Mouse (Mus musculus) right cerebral cortex, postnatal 10 days (tissue): ENCODE data around the gene Gm49396.
A peak's percentile ranks its signal among the peaks of the same experiment; 100 is the strongest.

ENCODE experiments used
- DNase-seq, 2 experiments: peaks; one replicate each; pipeline ENCODE4 v3.0.0; 2021; ENCODE audit warnings: low spot score in 2 of 2

Gm49396 gene

DNA sequence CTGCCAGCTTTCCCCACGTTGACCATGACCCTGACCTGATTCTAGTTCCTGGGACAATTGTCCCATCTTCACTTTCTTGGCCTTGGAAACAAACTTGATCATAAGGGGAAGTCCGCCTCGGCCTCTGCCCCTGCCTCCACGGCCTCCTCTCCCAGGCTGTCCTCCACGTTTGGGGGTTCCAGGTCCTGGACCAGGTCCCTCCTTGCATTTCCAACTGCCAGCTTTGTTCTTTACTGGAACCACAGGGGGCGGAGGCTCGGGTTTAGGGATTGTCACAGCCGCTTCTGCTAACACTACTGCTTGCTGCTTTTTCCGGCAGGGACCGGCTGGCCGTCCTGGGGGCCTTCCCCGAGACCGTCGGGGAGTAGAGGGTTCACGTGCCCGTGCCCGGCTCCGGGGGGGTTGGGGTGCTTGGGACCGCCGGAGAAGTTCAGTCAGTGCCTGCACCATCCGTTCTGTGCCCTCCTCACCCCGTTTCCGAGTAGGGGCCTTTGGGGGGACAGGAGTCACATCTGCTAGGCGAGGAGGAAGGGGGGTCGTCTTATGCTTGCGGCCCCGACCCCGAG is 23.4 kb downstream of the Gm49396 start:
- no peak for DNase-seq

DNA sequence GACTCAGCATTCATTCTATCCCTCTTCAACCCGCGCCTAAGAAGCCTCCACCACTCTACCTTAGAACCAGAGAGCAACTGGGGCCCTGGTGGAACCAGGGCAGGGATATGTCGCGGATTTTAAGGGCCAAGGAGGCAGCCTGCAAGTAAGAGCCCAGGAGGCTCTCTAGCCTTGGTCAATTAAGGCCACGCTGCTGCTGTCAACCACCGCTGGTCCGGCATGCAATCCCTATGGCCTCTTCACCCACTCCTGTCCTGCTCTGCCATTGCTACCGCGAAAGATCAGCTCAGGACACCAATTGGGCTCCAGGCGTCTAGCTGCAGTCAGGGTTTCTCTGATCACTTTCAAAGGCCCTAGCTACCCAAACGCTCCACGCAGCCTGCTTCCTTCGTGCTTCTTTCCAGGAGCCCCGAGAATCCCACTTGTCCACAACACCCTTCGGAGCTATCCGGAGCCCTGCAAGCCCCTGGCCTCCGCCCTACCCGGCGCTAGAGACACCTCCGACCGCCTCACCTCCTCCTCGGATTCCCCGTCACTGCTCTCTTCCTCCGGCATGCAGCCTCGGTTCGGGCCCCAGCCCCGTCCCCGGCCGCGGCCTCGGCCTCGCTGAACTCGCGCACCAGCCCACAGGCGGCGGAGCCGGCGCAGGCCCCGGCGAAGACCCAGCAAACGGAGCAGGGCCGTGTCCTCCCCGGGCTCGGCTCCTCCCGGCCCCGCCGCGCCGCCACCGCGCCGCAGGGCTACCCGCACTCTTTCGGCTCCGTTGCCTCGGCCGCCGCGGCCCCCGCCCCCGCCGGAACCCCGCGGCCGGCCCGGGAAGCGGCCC is 24.9 kb downstream of the Gm49396 start:
- peak in 1 of 2 experiments; percentile 60 for DNase-seq

DNA sequence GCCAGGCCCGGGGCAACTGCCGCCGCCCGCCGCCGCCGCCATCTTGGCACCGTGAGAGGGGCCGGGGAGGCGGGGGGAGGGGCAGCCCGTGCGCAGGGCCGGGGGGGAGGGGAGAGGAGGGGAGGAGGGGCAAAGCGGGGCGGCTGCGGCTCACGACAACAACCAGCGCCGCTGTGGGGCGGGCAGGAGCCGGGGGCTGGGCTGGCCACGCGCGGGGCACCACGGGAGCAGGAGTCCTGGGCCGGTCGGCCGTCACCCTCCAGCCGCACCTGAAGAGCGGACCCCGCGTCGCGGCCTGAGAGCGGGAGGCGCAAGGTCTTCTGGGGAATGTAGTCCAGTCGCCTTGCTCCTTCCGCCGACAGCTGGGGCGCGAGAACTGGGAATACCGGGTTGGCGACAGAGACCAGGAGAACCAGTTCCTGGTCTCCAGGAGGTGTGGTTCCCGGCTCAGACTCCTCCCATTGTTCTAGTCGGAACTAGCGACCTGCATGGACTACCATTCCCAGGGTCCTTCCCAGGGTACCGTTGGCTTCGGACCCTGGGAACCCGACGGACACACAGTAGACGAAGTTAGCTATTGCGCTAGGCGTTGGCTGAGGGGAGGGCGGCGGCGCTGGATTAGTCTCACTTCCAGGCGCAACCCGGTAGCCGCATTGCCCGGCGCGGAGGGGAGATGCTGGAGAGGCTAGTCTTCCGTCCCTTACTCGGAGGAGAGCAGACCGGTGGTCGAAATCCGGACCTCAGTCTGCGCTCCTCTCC is 25.7 kb downstream of the Gm49396 start, which contains the start of gene Kmt2b:
TSS of gene Kmt2b (minus strand) at position 51 of the 759 bp plus-strand sequence.
- DNase-seq, result peak; percentile 98

DNA sequence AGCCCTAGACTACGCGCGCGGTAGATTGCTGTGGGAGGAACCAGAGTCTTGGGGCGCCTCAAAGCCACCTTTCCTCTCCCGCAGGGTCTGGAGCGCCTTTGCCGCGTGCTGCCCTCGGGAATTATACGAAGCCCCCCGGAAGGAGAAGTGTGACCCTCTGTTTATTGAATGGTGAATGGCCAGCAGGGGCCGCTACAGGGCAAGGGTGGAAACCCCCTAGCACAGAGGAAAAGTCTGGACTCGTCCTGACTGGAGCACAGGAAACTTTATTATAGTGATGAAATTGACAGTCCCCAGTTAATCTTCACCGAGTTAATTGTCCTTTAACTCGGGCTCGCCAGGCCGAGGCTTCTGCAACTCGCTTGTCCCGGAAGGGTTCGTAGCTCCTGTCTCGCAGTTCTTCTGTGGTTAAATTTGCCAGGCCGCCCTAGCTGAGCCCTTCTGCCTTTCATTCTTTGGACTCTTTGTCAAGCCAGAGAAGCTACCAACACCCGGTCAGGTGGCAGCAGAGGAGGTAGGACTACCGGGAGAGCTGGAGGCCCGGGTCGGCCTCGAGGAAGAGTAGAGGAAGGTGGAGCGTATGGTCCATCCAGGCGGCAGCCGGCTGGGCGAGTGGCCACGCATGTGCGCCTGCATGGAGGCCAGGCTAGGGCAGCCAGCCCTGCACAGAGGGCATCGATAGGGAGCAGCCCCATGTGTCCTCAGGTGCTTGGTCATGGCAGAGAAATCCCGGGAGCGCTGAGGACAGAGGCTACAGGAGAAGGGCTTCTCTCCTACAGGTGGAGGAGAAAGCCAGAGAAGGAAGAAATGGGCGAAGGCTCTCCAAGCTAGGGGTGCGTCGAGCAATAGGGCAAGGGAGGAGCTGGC is 26.5 kb downstream of the Gm49396 start:
- peak; percentile 84 to 91 for DNase-seq

DNA sequence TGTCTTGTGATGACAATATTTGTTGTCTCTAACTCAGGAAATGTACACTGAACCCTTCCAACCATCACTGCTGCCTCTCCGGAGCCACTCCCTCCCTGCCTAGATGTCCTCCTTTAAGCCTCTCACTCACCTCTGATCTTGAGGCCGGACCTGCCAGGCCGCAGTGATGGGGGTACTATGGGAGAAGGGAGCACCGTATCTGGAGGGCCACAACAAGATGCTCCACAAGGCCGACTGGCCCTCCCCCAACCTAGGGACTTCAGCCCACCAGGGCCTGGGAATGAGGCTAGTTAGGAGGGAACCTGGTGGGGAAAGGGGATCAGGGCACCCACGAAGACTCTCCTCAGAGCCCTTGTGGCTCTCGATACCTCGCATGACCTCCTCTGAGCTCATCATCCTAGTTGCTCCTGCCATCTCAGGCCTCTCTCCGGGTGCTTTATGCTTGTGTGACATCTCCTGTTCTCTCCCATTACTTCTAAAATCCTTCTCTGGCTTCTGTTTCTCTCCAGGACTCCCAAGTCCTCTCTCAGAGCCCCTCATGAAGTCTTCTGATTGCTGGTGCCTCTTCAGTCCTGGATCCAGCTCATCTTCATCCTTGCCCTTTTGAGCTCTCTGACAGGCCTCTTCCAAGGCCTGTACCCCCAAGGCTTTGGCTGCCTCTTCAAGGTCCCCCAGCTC is 27.9 kb downstream of the Gm49396 start:
- no peak for DNase-seq

DNA sequence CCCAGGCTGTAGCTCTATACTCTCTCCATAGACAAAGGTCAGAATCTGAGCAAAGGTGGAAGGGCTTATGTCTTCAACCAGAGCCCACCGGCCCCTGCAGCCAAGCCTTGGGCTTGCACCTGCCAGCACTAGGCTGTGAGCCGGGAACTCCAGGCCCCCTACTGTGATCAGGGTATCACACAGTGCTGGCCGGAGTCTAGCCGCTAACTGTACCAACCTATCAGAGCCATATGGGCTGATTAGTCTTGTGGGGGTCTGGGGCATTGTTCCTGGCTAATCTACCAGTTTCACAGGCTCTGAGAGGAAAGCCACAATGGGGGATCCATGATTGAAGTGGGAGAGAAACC is 28.4 kb downstream of the Gm49396 start:
- DNase-seq, result no peak

DNA sequence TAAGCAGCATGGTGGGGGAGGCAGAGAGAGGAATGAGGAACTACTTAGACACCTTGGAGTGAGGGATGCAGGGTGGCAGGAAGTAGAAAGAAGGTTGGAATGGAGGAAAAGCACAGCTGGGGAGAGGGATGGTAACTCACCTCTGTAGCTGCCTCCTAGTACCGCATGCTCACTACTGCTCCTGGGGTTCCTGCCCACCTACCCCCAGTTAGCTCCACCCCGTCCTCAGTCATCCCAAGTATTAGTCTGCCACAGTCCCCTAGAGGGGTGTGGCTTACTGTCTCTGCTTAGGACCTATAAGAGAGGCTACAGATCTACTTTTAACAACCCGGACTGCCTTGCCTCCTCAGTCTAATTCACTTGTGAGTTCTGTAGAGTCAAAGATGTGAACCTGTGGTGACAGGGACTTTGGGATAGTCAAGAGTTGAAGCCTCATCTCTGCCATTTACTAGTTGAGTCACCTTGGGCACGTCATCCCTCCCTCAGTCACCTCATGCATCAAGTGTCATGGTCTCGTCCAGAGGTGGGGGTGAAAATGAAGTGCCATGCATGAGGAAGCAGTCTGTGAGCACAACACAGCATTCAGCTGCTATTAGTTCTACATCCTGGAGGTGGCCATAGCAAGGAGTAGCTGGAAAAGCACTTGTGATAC is 29.8 kb downstream of the Gm49396 start:
- no peak for DNase-seq

DNA sequence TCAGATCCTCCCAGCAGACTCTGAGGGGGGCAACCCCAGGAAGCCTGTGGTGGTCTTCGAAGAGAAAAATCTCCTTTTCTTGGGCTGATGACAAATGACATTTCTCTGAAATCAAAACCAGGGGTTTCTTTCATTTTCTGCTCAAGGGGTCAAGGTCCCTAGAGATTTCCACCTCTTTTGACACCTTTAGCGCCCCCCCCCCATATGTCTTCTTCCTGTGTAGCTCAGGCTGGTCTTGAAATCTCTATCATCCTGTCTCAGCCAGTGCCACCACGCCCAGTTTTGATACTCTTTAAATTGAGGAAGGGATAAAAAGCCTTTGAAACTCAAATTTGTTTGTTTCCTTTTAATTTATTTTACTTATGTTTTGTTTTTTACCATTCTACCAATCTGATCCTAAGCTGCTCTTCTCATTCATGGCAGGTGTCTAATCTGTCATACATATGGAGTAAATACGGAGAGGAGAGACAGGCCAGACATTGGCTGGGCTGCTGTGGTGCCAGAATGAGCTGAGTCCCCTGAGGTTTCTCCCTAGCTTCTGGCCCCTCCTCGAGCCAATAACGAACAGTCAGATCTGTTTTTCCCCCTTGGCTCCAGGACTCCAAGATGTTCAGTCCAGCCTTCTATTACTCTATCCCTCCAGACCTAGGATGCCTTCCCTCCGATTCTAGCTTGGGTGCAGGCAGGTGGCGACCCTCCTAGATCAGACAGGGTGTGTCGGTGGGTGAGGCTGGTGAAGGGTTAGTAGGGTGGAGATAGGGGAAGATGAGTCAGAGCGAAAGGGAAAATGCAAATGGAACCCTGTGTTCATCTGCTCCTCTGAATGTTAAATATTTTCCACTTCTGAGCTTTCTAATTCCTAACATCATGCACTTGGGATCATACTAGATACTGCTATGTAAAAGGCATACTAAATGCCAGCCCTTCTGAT is 30.7 kb downstream of the Gm49396 start:
- no peak for DNase-seq

DNA sequence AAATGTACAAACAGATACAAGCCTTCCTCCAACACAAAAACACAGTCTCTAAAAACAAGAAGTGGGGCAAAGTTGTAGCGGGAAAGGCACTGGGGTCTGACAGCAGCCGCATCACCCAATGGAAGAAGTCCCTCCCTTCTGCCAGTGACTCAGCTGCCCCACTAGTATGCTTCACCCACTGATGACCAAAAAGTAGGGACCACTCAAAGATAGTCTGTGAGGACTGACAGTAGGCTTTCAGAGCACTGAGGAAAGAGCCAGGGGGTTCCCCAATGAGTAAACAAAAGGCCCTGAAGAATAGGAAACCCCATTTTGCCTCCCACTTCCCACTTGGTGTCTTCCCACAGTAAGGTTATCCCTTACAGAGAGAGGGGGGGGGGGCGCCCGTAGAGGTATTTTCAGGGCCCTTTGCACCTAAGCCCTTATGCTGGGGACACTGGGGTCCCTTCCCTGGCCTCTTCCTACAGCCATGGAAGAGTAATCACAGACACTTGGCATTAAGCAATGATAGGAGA is 31.4 kb downstream of the Gm49396 start:
- no peak for DNase-seq

DNA sequence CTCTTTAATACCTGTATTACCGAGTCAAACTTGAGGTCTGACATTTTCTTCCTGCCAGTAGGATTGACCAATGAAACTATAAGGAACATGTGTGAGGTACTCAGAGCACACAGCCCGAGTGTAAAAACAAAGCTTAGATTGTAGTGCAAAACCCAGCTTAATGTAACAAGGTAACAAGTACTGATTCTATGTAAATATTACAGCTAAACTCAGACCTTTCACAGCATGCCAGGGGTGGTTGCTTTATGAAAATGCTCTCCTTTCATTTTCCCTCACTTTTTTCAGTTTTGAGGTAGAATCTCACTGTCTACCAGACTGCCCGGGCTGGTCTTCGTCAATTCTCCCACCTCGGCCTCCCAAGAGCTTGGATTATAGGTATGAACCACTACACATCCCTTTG is 32.9 kb downstream of the Gm49396 start:
- no peak for DNase-seq

DNA sequence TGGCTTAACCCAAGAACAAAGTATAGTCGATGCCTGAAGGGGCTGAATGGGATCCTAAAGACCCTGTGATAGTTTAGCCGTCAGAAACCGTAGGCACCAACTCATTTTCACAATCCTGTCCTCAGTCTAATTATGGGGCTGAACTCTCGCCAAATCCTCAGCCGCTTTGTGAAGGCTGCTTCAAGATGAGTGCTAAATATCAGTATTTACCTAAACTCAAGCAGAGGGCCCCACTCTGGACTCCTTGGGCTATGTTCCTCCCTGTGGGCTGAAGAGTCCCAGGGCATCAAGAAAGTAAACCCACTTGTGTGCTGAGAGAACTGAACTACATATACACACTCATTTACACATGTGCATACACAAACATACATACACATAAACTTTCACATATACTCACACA is 33.7 kb downstream of the Gm49396 start:
- DNase-seq, result no peak

DNA sequence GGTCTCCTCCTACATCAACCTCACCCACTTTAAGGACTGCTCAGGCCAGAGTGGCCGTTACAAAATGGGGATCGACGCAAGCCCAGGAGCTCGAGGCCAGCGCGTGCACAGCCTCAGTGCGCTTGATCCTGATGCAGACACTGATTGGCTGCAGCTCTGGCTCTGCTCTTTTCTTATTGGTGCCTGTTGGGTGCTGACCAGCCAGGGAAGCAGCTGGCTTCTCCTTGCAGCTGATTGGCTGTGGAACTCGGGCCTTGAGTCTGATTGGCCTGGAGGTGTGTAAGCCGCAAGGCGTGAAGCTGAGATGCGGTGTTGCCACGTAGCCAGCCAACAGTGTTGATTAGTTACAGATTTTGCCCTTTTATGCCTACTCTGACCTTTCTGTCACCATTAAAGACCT is 35.6 kb downstream of the Gm49396 start, which contains the start of gene Zbtb32:
TSS of gene Zbtb32 (minus strand) at position 124 of the 400 bp plus-strand sequence.
- no peak for DNase-seq

DNA sequence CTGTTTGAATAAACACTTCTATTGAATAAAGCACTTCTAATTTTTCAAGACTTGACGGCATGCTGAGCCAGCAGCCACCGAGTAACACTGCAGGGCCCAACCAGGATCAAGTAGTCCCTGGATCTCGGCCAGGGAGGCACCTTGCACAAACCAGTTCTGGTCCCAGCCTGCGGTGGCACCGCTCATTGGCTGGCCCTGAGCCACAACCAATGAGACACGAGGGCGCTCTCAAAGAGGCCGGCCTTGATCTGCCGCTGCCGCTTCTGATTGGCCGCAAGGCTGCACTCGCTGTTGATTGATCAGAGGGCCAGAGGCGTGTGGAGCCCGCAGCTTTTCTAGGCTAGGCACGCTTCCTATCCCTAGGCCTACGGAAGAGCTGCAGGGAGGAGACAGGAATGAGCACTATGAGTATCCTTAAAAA is 36.8 kb downstream of the Gm49396 start:
- peak; percentile 96 to 97 for DNase-seq

DNA sequence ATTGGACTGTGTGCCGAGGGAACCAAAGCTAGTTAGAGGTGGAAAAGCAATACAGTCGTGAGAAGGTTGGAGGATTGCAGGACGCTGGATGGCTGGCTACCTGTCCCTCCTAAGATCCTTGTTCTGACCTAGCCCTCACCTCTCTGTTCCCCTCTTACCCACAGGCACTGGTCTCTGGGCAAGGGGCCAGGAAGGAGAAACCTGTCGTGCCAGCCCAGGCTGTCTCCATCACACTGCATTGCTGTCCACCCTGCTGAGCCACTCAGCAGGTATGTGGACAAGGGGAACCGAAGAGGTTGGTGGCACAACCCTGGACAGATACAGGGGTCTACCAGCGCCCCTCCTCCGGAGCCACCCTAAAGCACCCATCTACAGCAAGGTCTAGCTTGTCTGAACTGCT is 37.5 kb downstream of the Gm49396 start:
- DNase-seq, result no peak

DNA sequence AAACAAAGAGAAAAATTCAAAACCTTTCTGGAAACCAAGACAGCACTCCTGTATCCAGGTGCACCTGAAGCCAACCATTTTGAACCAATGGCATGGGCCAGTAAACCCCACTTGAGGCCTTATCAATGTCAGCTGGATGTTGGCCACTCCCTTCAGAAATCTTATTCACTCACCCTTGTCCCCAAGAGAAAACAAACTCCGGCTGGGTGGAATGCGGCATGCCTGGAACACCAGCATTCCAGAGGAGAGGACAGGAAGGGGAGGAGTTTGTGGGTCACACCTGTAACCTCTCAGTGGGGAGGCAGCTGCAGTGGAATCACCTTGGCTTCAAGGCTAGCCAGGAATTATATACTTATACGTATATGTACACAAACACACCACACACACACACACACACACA is 39.4 kb downstream of the Gm49396 start:
- no peak for DNase-seq

DNA sequence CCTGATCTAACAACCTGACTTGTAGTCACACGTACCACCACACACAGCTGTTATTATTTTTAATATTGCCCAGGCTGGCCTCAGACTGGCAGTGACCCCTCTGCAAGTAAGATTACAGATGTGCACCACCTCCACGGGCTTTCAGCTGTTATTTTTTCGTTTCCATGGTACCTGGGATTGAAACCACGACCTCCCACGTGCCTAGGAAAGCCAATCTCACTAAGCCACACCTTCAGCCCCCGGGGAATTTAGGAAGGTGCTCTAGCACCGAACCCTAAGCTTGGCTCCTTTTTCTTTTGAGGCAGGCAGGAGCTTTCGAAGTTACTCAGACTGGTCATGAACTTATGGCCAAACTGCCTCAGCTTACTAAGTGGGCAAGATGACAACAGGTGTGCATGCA is 41.3 kb downstream of the Gm49396 start:
- DNase-seq, result no peak

DNA sequence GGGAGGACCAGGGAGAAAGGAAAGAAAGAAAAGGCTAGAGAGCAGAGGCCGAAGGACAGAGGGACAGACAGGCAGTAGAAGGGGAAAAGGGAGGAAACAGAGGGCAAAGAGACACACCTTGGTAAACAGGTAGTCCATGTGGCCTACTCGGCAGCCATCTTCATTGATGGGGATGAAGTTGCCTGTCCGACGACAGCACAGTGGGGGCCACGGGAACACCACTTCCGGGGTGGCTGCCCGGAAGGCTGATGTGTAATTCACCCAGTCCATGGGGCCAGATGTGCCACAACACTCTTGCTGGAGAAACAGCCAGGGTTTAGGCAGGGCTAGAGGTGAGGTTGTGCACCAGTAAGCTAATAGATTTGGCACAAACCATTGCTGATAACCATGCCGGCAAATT is 41.8 kb downstream of the Gm49396 start:
- DNase-seq, result no peak

DNA sequence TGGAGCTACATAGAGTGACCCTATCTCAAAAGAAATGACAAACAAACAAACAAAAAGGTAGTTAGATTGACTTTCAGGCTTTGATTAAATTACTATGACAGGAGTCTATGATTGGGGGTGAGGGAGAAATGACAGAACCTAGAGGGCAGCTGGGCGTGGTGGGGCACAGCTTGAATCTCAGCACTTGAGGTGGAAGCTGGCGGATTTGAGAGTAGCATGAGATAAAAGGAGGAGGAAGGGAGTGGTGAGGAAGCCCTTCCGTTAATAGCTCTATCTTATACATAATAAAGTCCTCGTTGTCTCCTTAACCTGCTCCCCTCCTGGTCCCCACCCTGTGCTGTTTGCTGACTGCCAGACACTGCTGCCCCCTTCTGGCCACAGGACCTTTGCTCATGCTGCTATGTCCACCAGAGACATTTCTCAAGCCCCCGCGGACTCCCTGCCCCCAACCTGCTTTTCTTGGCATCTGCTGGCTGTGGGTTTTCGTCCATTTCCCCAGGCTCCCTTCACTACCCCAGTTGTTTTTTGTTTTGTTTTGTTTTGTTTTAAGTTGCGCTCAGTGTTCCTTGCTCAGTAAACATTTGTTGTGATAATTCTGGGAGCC is 44.7 kb downstream of the Gm49396 start:
- DNase-seq, result peak in 1 of 2 experiments; percentile 56

DNA sequence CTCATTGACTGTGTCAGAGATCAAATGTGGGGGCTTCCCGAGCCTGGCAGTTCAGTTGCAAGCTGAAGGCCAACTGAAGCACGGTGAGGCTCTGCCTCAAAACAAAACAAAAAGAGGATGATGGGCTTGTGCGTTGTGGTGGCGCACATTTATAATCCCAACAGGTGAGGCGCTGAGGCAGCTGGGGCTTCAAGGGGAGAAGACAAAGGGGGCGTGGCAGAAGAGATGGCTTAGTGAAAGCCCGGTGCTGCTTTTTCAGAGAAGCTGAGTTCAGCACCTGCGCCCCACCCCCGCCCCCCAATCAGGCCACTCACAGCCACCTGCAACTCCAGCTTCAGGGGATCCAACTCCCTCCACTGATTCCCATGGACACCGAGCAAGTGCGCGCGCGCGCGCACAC is 45.3 kb downstream of the Gm49396 start:
- no peak for DNase-seq
